Mouse (Mus musculus): ENCODE measurements around the gene Smim13. TPM values are rescaled to one million over a fixed set of nuclear protein-coding genes. Genes with fewer than 3 reads are reported as not detected.

The Smim13 gene
- total and polyA plus RNA-seq, 3 experiments, result 9.0 to 27.6 (median 23.0) TPM

DNA sequence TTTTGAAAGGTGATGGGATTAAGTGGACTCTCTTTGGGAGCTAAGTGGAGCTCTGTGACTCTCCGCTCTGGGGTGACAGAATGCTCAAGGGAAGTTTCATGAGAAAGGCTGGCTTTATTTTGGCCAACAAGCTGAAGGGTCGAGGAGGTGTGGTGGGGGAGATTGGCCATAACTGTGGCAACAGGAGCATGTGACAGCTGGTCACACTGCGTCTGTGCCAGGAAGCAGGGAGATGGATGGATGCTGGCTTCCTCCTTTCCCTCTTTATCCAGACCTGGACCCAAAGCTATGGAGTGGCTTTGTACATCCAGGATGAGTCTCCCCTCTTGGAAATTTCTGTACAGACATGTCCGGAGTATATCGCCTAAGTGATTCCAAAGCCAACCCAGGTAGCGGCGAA is 16.4 kb upstream of the Smim13 start:
- H3K27ac ChIP-seq, result no peak overlapping the region
- TF ChIP-seq EP300 (IDR thresholded peaks at IDR 0.05; ENCODE audit: insufficient read depth, low read depth, low read length), result no peak
- no peak for TF ChIP-seq CTCF (IDR thresholded peaks at IDR 0.05)
- TF ChIP-seq POLR2A (IDR thresholded peaks at IDR 0.05; ENCODE audit: insufficient read depth, low read depth, low read length), result no peak
- no peaks in the 10 kb centered on the region for H3K27me3 ChIP-seq (ENCODE audit: control insufficient read depth, insufficient read depth, low read length)
- WGBS, result 79% methylated on average over 7 of the region's 7 CpGs
- H3K4me1 ChIP-seq (ENCODE audit: control insufficient read depth, insufficient read depth, low read length), result no peaks in the 10 kb centered on the region
- intact Hi-C loops (cut with DNase I), result no loop called here
- H3K9ac ChIP-seq (ENCODE audit: low read depth, low read length), result no peak overlapping the region
- no peaks in the 10 kb centered on the region for H3K36me3 ChIP-seq (ENCODE audit: control insufficient read depth, insufficient read depth, low read length)
- H3K79me2 ChIP-seq (replicated peaks; ENCODE audit: control insufficient read depth, insufficient read depth, low read length), result no peaks in the 10 kb centered on the region
- H3K4me3 ChIP-seq, result no peak overlapping the region
- DNase-seq, result no peak

DNA sequence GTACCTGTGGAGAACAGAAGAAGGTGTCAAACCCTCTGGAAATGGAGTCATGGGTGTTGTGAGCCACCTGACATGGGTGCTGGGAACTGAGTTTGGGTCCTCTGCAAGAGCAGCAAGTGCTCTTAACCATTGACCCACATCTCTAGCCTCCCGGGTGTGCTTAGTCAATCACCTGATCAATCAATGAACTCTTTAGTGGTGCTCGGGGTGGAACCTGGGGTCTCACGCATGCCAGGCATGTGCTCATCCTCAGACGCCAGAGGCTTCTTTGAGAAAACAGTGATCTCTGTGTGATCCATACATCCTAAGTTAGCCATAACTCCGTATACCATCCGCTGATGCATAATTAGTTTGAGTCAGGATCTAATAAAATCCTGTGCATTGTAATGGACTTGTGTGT is 14.5 kb upstream of the Smim13 start:
- H3K9ac ChIP-seq (ENCODE audit: low read depth, low read length), result no peak overlapping the region
- TF ChIP-seq EP300 (IDR thresholded peaks at IDR 0.05; ENCODE audit: insufficient read depth, low read depth, low read length) (no peak), POLR2A (IDR thresholded peaks at IDR 0.05; ENCODE audit: insufficient read depth, low read depth, low read length) (no peak), CTCF (IDR thresholded peaks at IDR 0.05) (no peak)
- no peak overlapping the region for H3K4me3 ChIP-seq
- intact Hi-C loops (cut with DNase I), result loop anchor here (5.0 kb wide), 1 partner anchor 393 kb away; no protein-coding TSS in a partner anchor
- DNase-seq, result no peak
- no peak overlapping the region for H3K27ac ChIP-seq
- 86% methylated on average over 6 of the region's 6 CpGs for WGBS
- no peaks in the 10 kb centered on the region for H3K79me2 ChIP-seq (replicated peaks; ENCODE audit: control insufficient read depth, insufficient read depth, low read length)
- H3K36me3 ChIP-seq (ENCODE audit: control insufficient read depth, insufficient read depth, low read length), result no peaks in the 10 kb centered on the region
- H3K27me3 ChIP-seq (ENCODE audit: control insufficient read depth, insufficient read depth, low read length), result no peaks in the 10 kb centered on the region
- no peaks in the 10 kb centered on the region for H3K4me1 ChIP-seq (ENCODE audit: control insufficient read depth, insufficient read depth, low read length)

GRCm38 (mm10) chr13:41235845-41236741 is 13.6 kb upstream of the Smim13 start:
- no peaks in the 10 kb centered on the region for H3K27me3 ChIP-seq (ENCODE audit: control insufficient read depth, insufficient read depth, low read length)
- DNase-seq, result no peak
- intact Hi-C loops (cut with DNase I), result loop anchor here (5.0 kb wide), 1 partner anchor 394 kb away; no protein-coding TSS in a partner anchor
- WGBS, result 61% methylated on average over 13 of the region's 13 CpGs
- no peak overlapping the region for H3K27ac ChIP-seq
- no peaks in the 10 kb centered on the region for H3K4me1 ChIP-seq (ENCODE audit: control insufficient read depth, insufficient read depth, low read length)
- no peak overlapping the region for H3K9ac ChIP-seq (ENCODE audit: low read depth, low read length)
- TF ChIP-seq POLR2A (IDR thresholded peaks at IDR 0.05; ENCODE audit: insufficient read depth, low read depth, low read length) (no peak), CTCF (IDR thresholded peaks at IDR 0.05) (no peak), EP300 (IDR thresholded peaks at IDR 0.05; ENCODE audit: insufficient read depth, low read depth, low read length) (no peak)
- no peak overlapping the region for H3K4me3 ChIP-seq
- H3K79me2 ChIP-seq (replicated peaks; ENCODE audit: control insufficient read depth, insufficient read depth, low read length), result no peaks in the 10 kb centered on the region
- no peaks in the 10 kb centered on the region for H3K36me3 ChIP-seq (ENCODE audit: control insufficient read depth, insufficient read depth, low read length)

- TF ChIP-seq EP300 (IDR thresholded peaks at IDR 0.05; ENCODE audit: insufficient read depth, low read depth, low read length) (no peak), POLR2A (IDR thresholded peaks at IDR 0.05; ENCODE audit: insufficient read depth, low read depth, low read length) (no peak), CTCF (IDR thresholded peaks at IDR 0.05) (no peak)
- 66% methylated on average over 10 of the region's 10 CpGs for WGBS
- DNase-seq, result no peak
- Histone ChIP-seq H3K4me3 (no peak overlapping the region), H3K36me3 (ENCODE audit: control insufficient read depth, insufficient read depth, low read length) (no peaks in the 10 kb centered on the region), H3K79me2 (replicated peaks; ENCODE audit: control insufficient read depth, insufficient read depth, low read length) (no peaks in the 10 kb centered on the region), H3K27ac (no peak overlapping the region), H3K27me3 (ENCODE audit: control insufficient read depth, insufficient read depth, low read length) (no peaks in the 10 kb centered on the region), H3K9ac (ENCODE audit: low read depth, low read length) (no peak overlapping the region), H3K4me1 (ENCODE audit: control insufficient read depth, insufficient read depth, low read length) (no peaks in the 10 kb centered on the region)
- intact Hi-C loops (cut with DNase I), result loop anchor here (1.0 to 5.0 kb wide), 4 partner anchors 92 to 396 kb away; no protein-coding TSS in a partner anchor
These were observed 11.4 kb upstream of the Smim13 start for GRCm38 (mm10) chr13:41238035-41238804.

GRCm38 (mm10) chr13:41238805-41239130 is 10.9 kb upstream of the Smim13 start:
- H3K9ac ChIP-seq (ENCODE audit: low read depth, low read length), result no peak overlapping the region
- no peaks in the 10 kb centered on the region for H3K4me1 ChIP-seq (ENCODE audit: control insufficient read depth, insufficient read depth, low read length)
- no peak overlapping the region for H3K27ac ChIP-seq
- 3% methylated on average over 5 of the region's 5 CpGs for WGBS
- H3K27me3 ChIP-seq (ENCODE audit: control insufficient read depth, insufficient read depth, low read length), result no peaks in the 10 kb centered on the region
- no peaks in the 10 kb centered on the region for H3K36me3 ChIP-seq (ENCODE audit: control insufficient read depth, insufficient read depth, low read length)
- no peak overlapping the region for H3K4me3 ChIP-seq
- DNase-seq, result no peak
- no peaks in the 10 kb centered on the region for H3K79me2 ChIP-seq (replicated peaks; ENCODE audit: control insufficient read depth, insufficient read depth, low read length)
- TF ChIP-seq EP300 (IDR thresholded peaks at IDR 0.05; ENCODE audit: insufficient read depth, low read depth, low read length), result no peak
- peak; percentile 85 for TF ChIP-seq CTCF (IDR thresholded peaks at IDR 0.05)
- intact Hi-C loops (cut with DNase I), result loop anchor here (1.0 to 5.0 kb wide), 5 partner anchors 92 to 454 kb away; no protein-coding TSS in a partner anchor

All from heart, adult 2 months (tissue).